Mouse (Mus musculus): ENCODE measurements around the gene Diaph3. TPM values are rescaled to one million over a fixed set of nuclear protein-coding genes. Genes with fewer than 3 reads are reported as not detected.

Diaph3 gene
- polyA plus RNA-seq, 1 experiment from 2014 or later: 8.2 TPM

Small RNA genes lying within 50 kb of the gene (microRNA-seq; reads per million reads assigned to microRNA genes)
- not detected for gene Gm23438
